Mouse (Mus musculus) lung, embryonic 16.5 days (tissue): Measurements from ENCODE around the gene Josd1. TPM values are rescaled to one million over a fixed set of nuclear protein-coding genes. Genes with fewer than 3 reads are reported as not detected.

ENCODE experiments used
- ATAC-seq: fragments of 200-750 bp; cut with Nextera tagmentation; 2 replicates; pipeline ENCODE4 v1.8.0; 2017; ENCODE audit warnings: low read depth, mild to moderate bottlenecking, moderate library complexity
- H3K27ac ChIP-seq: fragments of 300-500 bp; sonication (generic); 2 replicates; pipeline ENCODE4 v1.5.1; 2014; ENCODE audit warnings: mild to moderate bottlenecking, control low read depth, low read length
- H3K27me3 ChIP-seq: fragments of 300-500 bp; sonication (generic); 2 replicates; pipeline ENCODE4 v1.6.1; 2014; ENCODE audit warnings: low read depth, low read length, mixed read lengths; ENCODE audit not compliant: control insufficient read depth, insufficient read depth
- H3K36me3 ChIP-seq: fragments of 300-500 bp; sonication (generic); 2 replicates; pipeline ENCODE4 v1.6.1; 2014; ENCODE audit warnings: low read length; ENCODE audit not compliant: control insufficient read depth, insufficient read depth
- H3K4me1 ChIP-seq: fragments of 300-500 bp; sonication (generic); replicated peaks from 2 replicates; pipeline ENCODE4 v1.6.1; 2014; ENCODE audit warnings: low read length, mixed read lengths; ENCODE audit not compliant: control insufficient read depth, insufficient read depth
- H3K4me2 ChIP-seq: fragments of 300-500 bp; sonication (generic); 2 replicates; pipeline ENCODE4 v1.6.1; 2014; ENCODE audit warnings: low read depth, low read length, control low read depth
- H3K4me3 ChIP-seq: fragments of 300-500 bp; sonication (generic); 2 replicates; pipeline ENCODE4 v1.5.1; 2014; ENCODE audit warnings: mild to moderate bottlenecking, low read length, control low read depth
- H3K9ac ChIP-seq: fragments of 300-500 bp; sonication (generic); 2 replicates; pipeline ENCODE4 v1.6.1; 2014; ENCODE audit warnings: low read length, control low read depth
- H3K9me3 ChIP-seq: fragments of 300-500 bp; sonication (generic); 2 replicates; pipeline ENCODE4 v1.6.1; 2016; ENCODE audit warnings: low read length; ENCODE audit not compliant: control insufficient read depth
- WGBS: fragments of 180-500 bp; shearing (Covaris S2); extraction: QIAGEN DNeasy Blood & Tissue Kit; methylation state at CpG from one replicate; pipeline ENCODE4 v1.1.7; 2014; 5-methylcytosine and 5-hydroxymethylcytosine counted together
- polyA plus RNA-seq: library from polyadenylated mRNA; unstranded; fragments of >200 nt; fragmentation: Nextera tagmentation; extraction: Ambion mirVana; gene quantifications from 2 replicates; pipeline ENCODE4 v1.2.1, GENCODE M21; 2015

The Josd1 gene
- polyA plus RNA-seq, 1 experiment from 2014 or later = 15.8 TPM

GRCm38 (mm10) chr15:79723439-79723838 is 35.7 kb upstream of the Josd1 start:
- ATAC-seq = no peak
- Histone ChIP-seq H3K27me3 (no peaks in the 10 kb centered on the region), H3K9me3 (no peaks in the 10 kb centered on the region), H3K4me1 (no peaks in the 10 kb centered on the region), H3K9ac (no peak overlapping the region), H3K36me3 (peaks cover 45% of the 10 kb centered on the region), H3K4me3 (no peak overlapping the region), H3K4me2 (no peak overlapping the region), H3K27ac (no peak overlapping the region)
- WGBS = 37% methylated on average over 1 of the region's 1 CpGs

GRCm38 (mm10) chr15:79720796-79721195 is 33.1 kb upstream of the Josd1 start:
- peaks cover 36% of the 10 kb centered on the region for H3K36me3 ChIP-seq

GRCm38 (mm10) chr15:79720267-79720666 is 32.5 kb upstream of the Josd1 start:
- peaks cover 38% of the 10 kb centered on the region for H3K36me3 ChIP-seq
- no peak overlapping the region for H3K4me2 ChIP-seq
- no peaks in the 10 kb centered on the region for H3K4me1 ChIP-seq
- no peak for ATAC-seq
- no peak overlapping the region for H3K9ac ChIP-seq
- H3K27ac ChIP-seq = no peak overlapping the region
- H3K9me3 ChIP-seq = no peaks in the 10 kb centered on the region
- WGBS = 90% methylated on average over 8 of the region's 8 CpGs
- H3K27me3 ChIP-seq = no peaks in the 10 kb centered on the region
- no peak overlapping the region for H3K4me3 ChIP-seq

More at GRCm38 (mm10) chr15:79720796-79721195, 33.1 kb upstream of the Josd1 start:
- Histone ChIP-seq H3K9ac (no peak overlapping the region), H3K27ac (no peak overlapping the region), H3K9me3 (no peaks in the 10 kb centered on the region), H3K4me2 (no peak overlapping the region), H3K27me3 (no peaks in the 10 kb centered on the region), H3K4me3 (no peak overlapping the region), H3K4me1 (no peaks in the 10 kb centered on the region)
- no peak for ATAC-seq
- 88% methylated on average over 4 of the region's 4 CpGs for WGBS

GRCm38 (mm10) chr15:79716710-79717109 is 29.0 kb upstream of the Josd1 start:
- Histone ChIP-seq H3K4me2 (no peak overlapping the region), H3K27ac (no peak overlapping the region), H3K9me3 (no peaks in the 10 kb centered on the region), H3K9ac (no peak overlapping the region), H3K4me3 (no peak overlapping the region), H3K36me3 (peaks cover 51% of the 10 kb centered on the region), H3K27me3 (no peaks in the 10 kb centered on the region), H3K4me1 (no peaks in the 10 kb centered on the region)
- WGBS = 87% methylated on average over 6 of the region's 6 CpGs
- no peak for ATAC-seq

GRCm38 (mm10) chr15:79715646-79716045 is 27.9 kb upstream of the Josd1 start:
- no peak overlapping the region for H3K9ac ChIP-seq
- no peaks in the 10 kb centered on the region for H3K27me3 ChIP-seq
- no peak overlapping the region for H3K4me3 ChIP-seq
- H3K27ac ChIP-seq = no peak overlapping the region
- WGBS = 83% methylated on average over 7 of the region's 7 CpGs
- H3K36me3 ChIP-seq = peaks cover 56% of the 10 kb centered on the region
- no peaks in the 10 kb centered on the region for H3K4me1 ChIP-seq
- H3K9me3 ChIP-seq = no peaks in the 10 kb centered on the region
- no peak overlapping the region for H3K4me2 ChIP-seq
- no peak for ATAC-seq

GRCm38 (mm10) chr15:79708229-79708822 is 20.6 kb upstream of the Josd1 start:
- ATAC-seq = no peak
- Histone ChIP-seq H3K4me1 (no peaks in the 10 kb centered on the region), H3K36me3 (peaks cover 24% of the 10 kb centered on the region)

GRCm38 (mm10) chr15:79706603-79707214 is 19.0 kb upstream of the Josd1 start:
- peaks cover 15% of the 10 kb centered on the region for H3K36me3 ChIP-seq
- no peak overlapping the region for H3K4me3 ChIP-seq
- H3K4me2 ChIP-seq = no peak overlapping the region
- no peak for ATAC-seq
- H3K9ac ChIP-seq = no peak overlapping the region
- no peaks in the 10 kb centered on the region for H3K4me1 ChIP-seq
- WGBS = 71% methylated on average over 17 of the region's 17 CpGs
- H3K27me3 ChIP-seq = no peaks in the 10 kb centered on the region
- H3K27ac ChIP-seq = no peak overlapping the region
- no peaks in the 10 kb centered on the region for H3K9me3 ChIP-seq

More at GRCm38 (mm10) chr15:79708229-79708822, 20.6 kb upstream of the Josd1 start:
- WGBS = 84% methylated on average over 5 of the region's 5 CpGs
- Histone ChIP-seq H3K9me3 (no peaks in the 10 kb centered on the region), H3K27ac (no peak overlapping the region), H3K9ac (no peak overlapping the region), H3K4me3 (no peak overlapping the region), H3K27me3 (no peaks in the 10 kb centered on the region), H3K4me2 (no peak overlapping the region)

- H3K4me1 ChIP-seq = peaks cover 2% of the 10 kb centered on the region
- 65% methylated on average over 9 of the region's 9 CpGs for WGBS
- H3K9ac ChIP-seq = no peak overlapping the region
- no peak for ATAC-seq
- no peak overlapping the region for H3K4me2 ChIP-seq
- peaks cover 3% of the 10 kb centered on the region; the same call in 1 of the 2 replicates for H3K36me3 ChIP-seq
- no peak overlapping the region for H3K27ac ChIP-seq
- no peak overlapping the region for H3K4me3 ChIP-seq
- H3K27me3 ChIP-seq = no peaks in the 10 kb centered on the region
- no peaks in the 10 kb centered on the region for H3K9me3 ChIP-seq
Measured at GRCm38 (mm10) chr15:79697558-79698187, 10.0 kb upstream of the Josd1 start.

- 88% methylated on average over 6 of the region's 6 CpGs for WGBS
- no peak for ATAC-seq
- no peak overlapping the region for H3K4me3 ChIP-seq
Measured at GRCm38 (mm10) chr15:79697011-79697410, 9.3 kb upstream of the Josd1 start.

More at GRCm38 (mm10) chr15:79697011-79697410, 9.3 kb upstream of the Josd1 start:
- Histone ChIP-seq H3K9me3 (no peaks in the 10 kb centered on the region), H3K9ac (no peak overlapping the region), H3K27ac (no peak overlapping the region), H3K36me3 (peaks cover 3% of the 10 kb centered on the region; the same call in 1 of the 2 replicates), H3K27me3 (no peaks in the 10 kb centered on the region), H3K4me2 (no peak overlapping the region), H3K4me1 (peaks cover 7% of the 10 kb centered on the region)
